Mouse (Mus musculus): ENCODE measurements around the gene Pwp2.

The Pwp2 gene

GRCm38 (mm10) chr10:78171057-78171456 is 13.9 kb downstream of the Pwp2 start:
- no peak for DNase-seq (ENCODE audit: low spot score in 2 of 2)

- DNase-seq (ENCODE audit: low spot score in 2 of 2): no peak
Observed at GRCm38 (mm10) chr10:78170445-78170844, 14.5 kb downstream of the Pwp2 start.

GRCm38 (mm10) chr10:78169281-78170042 is 15.5 kb downstream of the Pwp2 start, which contains the start of gene D10Jhu81e:
D10Jhu81e (minus strand) TSS chr10:78169782.
- DNase-seq (ENCODE audit: low spot score in 2 of 2): peak; percentile 99 to 100

GRCm38 (mm10) chr10:78168792-78169191 is 16.2 kb downstream of the Pwp2 start:
- DNase-seq (ENCODE audit: low spot score in 2 of 2): no peak

- DNase-seq (ENCODE audit: low spot score in 2 of 2): no peak
Observed at GRCm38 (mm10) chr10:78167775-78168174, 17.2 kb downstream of the Pwp2 start.

- DNase-seq (ENCODE audit: low spot score in 2 of 2): no peak
Observed at GRCm38 (mm10) chr10:78167333-78167732, 17.6 kb downstream of the Pwp2 start.

DNA sequence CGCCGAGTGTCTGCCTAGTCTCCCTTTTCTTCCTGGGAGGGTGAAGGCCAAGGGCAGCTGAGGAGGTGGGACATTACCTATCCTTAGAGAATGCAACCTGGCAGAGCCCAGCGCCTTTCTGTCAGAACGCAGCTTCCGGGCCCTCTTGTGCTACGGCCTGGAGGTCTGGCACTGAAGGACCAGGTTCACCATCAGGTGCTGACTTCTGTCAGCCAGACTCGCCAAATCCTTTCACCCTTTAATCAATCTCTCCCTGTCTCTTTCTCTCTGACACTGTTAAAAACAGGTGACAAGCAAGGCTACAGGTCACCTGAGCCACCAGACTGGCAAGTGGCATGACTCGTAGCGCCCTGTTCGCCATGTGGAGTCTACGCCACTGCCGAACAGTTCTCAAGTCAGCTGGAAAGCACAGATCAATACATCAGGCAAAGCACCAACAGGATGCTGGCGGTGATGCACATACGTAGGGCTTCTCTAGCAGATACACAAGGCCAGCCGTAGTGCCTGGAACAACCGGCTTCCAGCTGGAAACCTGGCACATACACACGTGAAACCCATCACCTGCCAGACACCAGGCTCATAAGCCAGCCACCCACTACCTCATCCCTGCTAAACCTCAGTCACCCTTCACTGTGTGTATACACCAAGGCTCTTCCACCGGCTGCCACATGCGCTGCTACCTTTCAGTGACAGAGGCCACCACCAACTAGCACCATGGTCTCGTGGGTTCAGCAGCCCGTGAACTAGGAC is 19.5 kb downstream of the Pwp2 start:
- DNase-seq (ENCODE audit: low spot score in 2 of 2): no peak

DNA sequence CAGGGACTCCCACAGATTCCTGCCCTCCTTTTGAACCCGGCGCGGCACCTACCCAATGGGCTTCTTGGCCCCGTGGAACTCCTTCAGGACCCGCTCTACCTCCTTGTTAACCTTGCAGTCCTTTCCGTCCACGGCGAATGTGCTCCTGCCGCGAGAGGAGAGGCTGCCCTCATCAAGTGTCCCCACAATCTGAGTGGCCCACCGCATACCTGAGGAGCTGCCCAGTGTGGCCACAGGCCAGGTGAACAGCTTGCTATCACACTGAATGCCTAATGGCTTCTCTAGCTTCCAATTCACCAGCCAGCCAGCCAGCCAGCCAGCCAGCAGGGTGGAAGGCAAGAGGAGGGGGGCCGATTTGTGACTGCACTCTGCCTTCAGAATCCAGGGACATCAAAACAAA is 20.2 kb downstream of the Pwp2 start:
- no peak for DNase-seq (ENCODE audit: low spot score in 2 of 2)

GRCm38 (mm10) chr10:78163923-78164322 is 21.0 kb downstream of the Pwp2 start:
- peak in 1 of 2 experiments; percentile 72 for DNase-seq (ENCODE audit: low spot score in 2 of 2)

- DNase-seq (ENCODE audit: low spot score in 2 of 2): no peak
Observed at GRCm38 (mm10) chr10:78163241-78163640, 21.7 kb downstream of the Pwp2 start.

GRCm38 (mm10) chr10:78162646-78163045 is 22.3 kb downstream of the Pwp2 start:
- DNase-seq (ENCODE audit: low spot score in 2 of 2): no peak

GRCm38 (mm10) chr10:78161096-78161495 is 23.9 kb downstream of the Pwp2 start:
- DNase-seq (ENCODE audit: low spot score in 2 of 2): no peak

GRCm38 (mm10) chr10:78160369-78161095 is 24.4 kb downstream of the Pwp2 start:
- DNase-seq (ENCODE audit: low spot score in 2 of 2): no peak

- peak; percentile 88 to 90 for DNase-seq (ENCODE audit: low spot score in 2 of 2)
Observed at GRCm38 (mm10) chr10:78159906-78160305, 25.0 kb downstream of the Pwp2 start.

DNA sequence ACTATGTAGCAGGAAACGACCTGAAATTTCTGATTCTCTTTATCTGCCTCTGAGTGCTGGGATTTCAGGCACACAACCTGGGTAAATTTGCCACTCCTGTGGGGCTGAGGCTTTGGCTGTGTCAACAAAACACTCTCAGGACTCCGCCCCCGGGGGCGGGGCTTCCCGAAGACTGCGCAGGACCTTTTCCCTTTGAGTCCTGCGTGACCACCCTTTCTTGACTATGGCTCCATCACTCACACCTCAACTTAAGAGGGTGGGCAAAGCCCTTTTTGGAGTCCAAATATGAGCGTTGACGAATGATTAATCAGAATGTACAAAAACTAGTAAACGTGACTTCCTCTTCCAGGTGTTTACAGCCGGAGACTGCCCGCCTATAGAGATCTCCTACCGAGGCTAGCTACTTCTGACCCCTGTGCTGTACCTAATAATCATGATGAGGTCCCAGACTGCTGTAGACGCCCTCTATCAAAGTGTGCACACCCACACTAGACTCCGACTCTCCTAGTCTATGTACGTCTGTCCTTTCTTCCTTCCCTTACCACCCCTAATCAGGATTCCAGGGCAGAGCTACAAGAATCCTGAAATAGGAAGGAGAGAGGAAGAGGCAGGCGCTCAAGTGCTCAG is 25.6 kb downstream of the Pwp2 start:
- peak in 1 of 2 experiments; percentile 63 for DNase-seq (ENCODE audit: low spot score in 2 of 2)

GRCm38 (mm10) chr10:78158041-78158440 is 26.9 kb downstream of the Pwp2 start:
- DNase-seq (ENCODE audit: low spot score in 2 of 2): no peak

DNA sequence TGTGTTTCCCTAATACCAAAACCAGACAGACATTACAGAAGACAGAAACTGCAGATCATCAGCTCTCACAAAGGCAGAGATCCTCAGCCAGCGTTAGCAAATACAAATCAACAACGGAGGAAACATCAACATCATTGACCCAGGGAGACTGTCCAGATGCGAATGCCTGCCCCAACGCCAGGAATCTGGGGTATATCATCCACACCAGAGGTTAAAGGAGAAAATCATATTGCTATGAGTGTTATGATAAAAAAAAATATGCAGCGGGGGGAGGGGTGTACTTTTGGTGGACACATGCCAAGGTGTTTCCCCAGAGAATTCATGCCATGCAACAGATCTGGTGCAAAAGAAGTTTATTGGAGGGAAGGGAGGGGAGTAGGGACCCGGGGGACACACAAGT is 28.0 kb downstream of the Pwp2 start:
- no peak for DNase-seq (ENCODE audit: low spot score in 2 of 2)

DNA sequence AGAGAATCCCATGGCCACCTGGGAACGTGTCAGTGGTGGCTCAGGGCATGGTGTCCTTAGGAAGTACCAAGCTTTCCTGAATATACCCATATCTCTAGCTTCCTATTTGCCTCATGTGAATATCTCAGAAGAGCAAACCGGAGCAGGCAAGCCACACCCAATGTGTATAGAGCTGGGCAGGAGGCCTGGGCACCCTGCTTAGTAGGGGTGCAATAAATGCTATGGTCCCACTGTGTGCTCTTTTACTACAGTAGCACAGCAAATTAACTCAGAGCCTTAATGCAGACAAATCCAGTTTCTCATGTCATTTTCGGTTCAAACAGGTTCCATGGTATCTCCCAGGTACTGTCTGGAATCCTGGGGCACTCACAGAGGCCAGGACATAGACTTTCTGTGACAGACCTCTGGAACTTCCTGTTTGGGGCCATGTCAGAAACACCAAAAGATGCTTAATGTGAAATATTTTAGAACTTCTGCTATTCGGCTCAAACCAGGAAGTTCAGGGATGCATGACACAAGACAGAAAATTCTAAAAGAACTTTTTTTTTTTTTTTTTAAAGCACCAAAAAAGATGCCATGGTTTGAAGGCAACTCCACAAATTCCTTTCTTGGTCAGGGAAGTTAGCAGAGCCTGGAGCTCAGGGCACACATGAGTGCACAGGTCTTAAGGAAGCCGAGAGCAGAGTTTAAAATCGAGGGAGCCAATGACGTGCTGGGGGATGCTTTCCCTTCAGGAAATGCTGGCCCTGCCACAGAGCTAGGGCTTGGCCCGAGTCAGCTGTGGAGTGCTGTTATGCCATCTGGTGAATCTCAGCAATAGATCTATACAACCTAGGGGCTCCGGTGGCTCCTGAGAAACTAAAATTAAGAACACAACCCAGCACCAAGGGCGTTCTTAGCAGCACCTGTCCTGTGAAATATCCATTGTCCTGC is 35.8 kb downstream of the Pwp2 start:
- DNase-seq (ENCODE audit: low spot score in 2 of 2): no peak

GRCm38 (mm10) chr10:78147908-78148441 is 37.0 kb downstream of the Pwp2 start:
- no peak for DNase-seq (ENCODE audit: low spot score in 2 of 2)

GRCm38 (mm10) chr10:78143727-78144505 is 41.0 kb downstream of the Pwp2 start:
- peak in 1 of 2 experiments; percentile 59 for DNase-seq (ENCODE audit: low spot score in 2 of 2)
